Comparison of ENCODE assay signal across 8 mouse cellular contexts in the genomic region with DNA sequence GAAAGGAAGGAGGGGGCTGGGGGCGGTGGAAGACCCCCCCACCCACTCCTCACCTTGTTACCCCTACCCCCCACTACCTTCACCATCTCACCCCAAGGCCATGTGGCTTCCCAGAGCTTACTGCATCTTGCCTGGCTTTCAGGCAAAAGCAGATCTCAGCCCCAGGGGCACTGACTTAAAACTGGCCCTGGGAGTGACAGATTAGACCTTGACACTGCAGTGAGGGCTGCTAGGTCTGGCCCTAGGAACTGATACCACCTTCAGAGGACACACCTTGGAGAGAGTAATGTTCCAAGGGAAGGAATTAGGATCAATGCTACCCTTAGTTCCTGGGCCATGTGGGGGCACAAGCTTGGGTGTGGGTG. TPM values are rescaled to one million over a fixed set of nuclear protein-coding genes. Genes with fewer than 3 reads are reported as not detected.
DNase-seq lines count a peak whose midpoint lies in the region; ATAC-seq lines count a peak whose summit lies in the region.

No protein-coding gene starts in this region.

- peak; percentile 24 for DNase-seq in kidney, postnatal 14 days
- no peak for DNase-seq in kidney, adult 18-20 months
- peak; percentile 2 for DNase-seq in T-cell, adult 2 months (ENCODE audit: low spot score)
- no peak for DNase-seq in thymus, postnatal 14 days
- DNase-seq in right cerebral cortex, postnatal 25 days = no peak
- no peak for DNase-seq in left cerebral cortex, adult 8-10 months (ENCODE audit: low spot score in 2 of 2)

- no peak overlapping the region for H3K27ac ChIP-seq in liver, embryonic 16.5 days (ENCODE audit: low read length)

- ATAC-seq in granulocyte monocyte progenitor cell, adult 5-6 weeks (replicated peaks; ENCODE audit: poor library complexity, severe bottlenecking) = peak; percentile 13
- ATAC-seq in liver, embryonic 16.5 days (ENCODE audit: low read depth) = peak; percentile 40

- peak overlapping the region; percentile 80 for H3K4me3 ChIP-seq in liver, embryonic 16.5 days (ENCODE audit: low read depth, low read length)

- H3K9me3 ChIP-seq in liver, embryonic 16.5 days (replicated peaks; ENCODE audit: control insufficient read depth, low read length) = no peaks in the 10 kb centered on the region

- H3K4me1 ChIP-seq in liver, embryonic 16.5 days (ENCODE audit: control insufficient read depth, low read depth, low read length) = peaks cover 18% of the 10 kb centered on the region

- H3K9ac ChIP-seq in liver, embryonic 16.5 days (ENCODE audit: low read depth, low read length) = 0 out of 2 replicates have a peak overlapping the region, but pooled peaks have one; percentile 12

- H3K36me3 ChIP-seq in liver, embryonic 16.5 days (ENCODE audit: control insufficient read depth, insufficient read depth) = no peaks in the 10 kb centered on the region

- H3K4me2 ChIP-seq in liver, embryonic 16.5 days (ENCODE audit: low read depth, low read length) = peak overlapping the region; percentile 84

- no peaks in the 10 kb centered on the region for H3K27me3 ChIP-seq in liver, embryonic 16.5 days (ENCODE audit: control insufficient read depth, insufficient read depth, low read depth, low read length)

- no CpG with 5 or more reads among the region's 1 CpGs for WGBS in liver, embryonic 16.5 days (ENCODE audit: insufficient replicate concordance)

RNA-seq across cellular contexts. Expression of gene Suclg2, which starts 0.4 kb away (rescaled TPM):
- 48.5 and 49.7 TPM in 2 replicates for total RNA-seq in granulocyte monocyte progenitor cell, adult 5-6 weeks (2014; fragmentation: Nextera tagmentation)
- 70.8 and 111 TPM in 2 replicates for total RNA-seq in granulocyte monocyte progenitor cell, adult 5-6 weeks (2017)
- polyA plus RNA-seq in liver, embryonic 16.5 days (2015; fragmentation: Nextera tagmentation; extraction: Ambion mirVana) = 41.7 and 42.9 TPM in 2 replicates
- total RNA-seq in left cerebral cortex, adult 8-10 months (2022) = 10 to 100 TPM; 20.7 to 24.1 (median 21.2) TPM

Comparison
In these comparisons a context has a peak if more than half of its experiments do, and no peak if none do; other contexts are left out.
1. DNase-seq: peak in kidney, postnatal 14 days (single experiment) and T-cell, adult 2 months (single experiment); none in kidney, adult 18-20 months (single experiment), thymus, postnatal 14 days (single experiment), right cerebral cortex, postnatal 25 days (single experiment) and left cerebral cortex, adult 8-10 months (0 of 2).